Mouse (Mus musculus): ENCODE results near the gene Rnf8. TPM values are rescaled to one million over a fixed set of nuclear protein-coding genes. Genes with fewer than 3 reads are reported as not detected.

Gene Rnf8
- polyA plus RNA-seq, 1 experiment from 2014 or later, result 109 TPM

- WGBS, result 95% methylated on average over 11 of the region's 11 CpGs
- no peak for ATAC-seq (ENCODE audit: insufficient read depth, low FRiP score, low TSS enrichment)
Measured at GRCm38 (mm10) chr17:29632312-29632711, 17.7 kb downstream of the Rnf8 start.

GRCm38 (mm10) chr17:29635492-29635891 is 20.9 kb downstream of the Rnf8 start:
- no peaks in the 10 kb centered on the region for H3K9me3 ChIP-seq (ENCODE audit: control insufficient read depth, low read length)
- no peak overlapping the region for H3K4me2 ChIP-seq (ENCODE audit: low read depth)
- H3K9ac ChIP-seq (ENCODE audit: low read length), result no peak overlapping the region
- ATAC-seq (ENCODE audit: insufficient read depth, low FRiP score, low TSS enrichment) (no peak), DNase-seq (ENCODE audit: low spot score) (no peak)
- H3K36me3 ChIP-seq (ENCODE audit: control insufficient read depth, insufficient read depth, low read length), result peaks cover 34% of the 10 kb centered on the region
- 93% methylated on average over 8 of the region's 8 CpGs for WGBS
- no peak overlapping the region for H3K4me3 ChIP-seq (ENCODE audit: low read depth, low read length)
- H3K4me1 ChIP-seq (ENCODE audit: control insufficient read depth, insufficient read depth, low read length), result no peaks in the 10 kb centered on the region
- H3K27ac ChIP-seq (ENCODE audit: low read depth, low read length), result no peak overlapping the region
- H3K27me3 ChIP-seq (ENCODE audit: control insufficient read depth, insufficient read depth, low read length), result no peaks in the 10 kb centered on the region

More at GRCm38 (mm10) chr17:29632312-29632711, 17.7 kb downstream of the Rnf8 start:
- Histone ChIP-seq H3K36me3 (ENCODE audit: control insufficient read depth, insufficient read depth, low read length) (peaks cover 34% of the 10 kb centered on the region), H3K27ac (ENCODE audit: low read depth, low read length) (no peak overlapping the region), H3K9me3 (ENCODE audit: control insufficient read depth, low read length) (no peaks in the 10 kb centered on the region), H3K4me3 (ENCODE audit: low read depth, low read length) (no peak overlapping the region), H3K4me1 (ENCODE audit: control insufficient read depth, insufficient read depth, low read length) (no peaks in the 10 kb centered on the region), H3K4me2 (ENCODE audit: low read depth) (no peak overlapping the region), H3K9ac (ENCODE audit: low read length) (no peak overlapping the region), H3K27me3 (ENCODE audit: control insufficient read depth, insufficient read depth, low read length) (no peaks in the 10 kb centered on the region)
- no peak for DNase-seq (ENCODE audit: low spot score)

- DNase-seq (ENCODE audit: low spot score) (peak; percentile 27), ATAC-seq (ENCODE audit: insufficient read depth, low FRiP score, low TSS enrichment) (no peak)
- Histone ChIP-seq H3K4me3 (ENCODE audit: low read depth, low read length) (no peak overlapping the region), H3K9me3 (ENCODE audit: control insufficient read depth, low read length) (no peaks in the 10 kb centered on the region), H3K36me3 (ENCODE audit: control insufficient read depth, insufficient read depth, low read length) (peaks cover 37% of the 10 kb centered on the region), H3K27me3 (ENCODE audit: control insufficient read depth, insufficient read depth, low read length) (no peaks in the 10 kb centered on the region), H3K27ac (ENCODE audit: low read depth, low read length) (no peak overlapping the region), H3K4me1 (ENCODE audit: control insufficient read depth, insufficient read depth, low read length) (no peaks in the 10 kb centered on the region), H3K4me2 (ENCODE audit: low read depth) (no peak overlapping the region), H3K9ac (ENCODE audit: low read length) (no peak overlapping the region)
- WGBS, result 82% methylated on average over 5 of the region's 5 CpGs
Measured at GRCm38 (mm10) chr17:29636118-29636517, 21.5 kb downstream of the Rnf8 start.

- Histone ChIP-seq H3K9me3 (ENCODE audit: control insufficient read depth, low read length) (no peaks in the 10 kb centered on the region), H3K27ac (ENCODE audit: low read depth, low read length) (no peak overlapping the region), H3K4me1 (ENCODE audit: control insufficient read depth, insufficient read depth, low read length) (no peaks in the 10 kb centered on the region), H3K27me3 (ENCODE audit: control insufficient read depth, insufficient read depth, low read length) (no peaks in the 10 kb centered on the region), H3K9ac (ENCODE audit: low read length) (no peak overlapping the region), H3K36me3 (ENCODE audit: control insufficient read depth, insufficient read depth, low read length) (peaks cover 35% of the 10 kb centered on the region), H3K4me3 (ENCODE audit: low read depth, low read length) (no peak overlapping the region), H3K4me2 (ENCODE audit: low read depth) (no peak overlapping the region)
- DNase-seq (ENCODE audit: low spot score) (no peak), ATAC-seq (ENCODE audit: insufficient read depth, low FRiP score, low TSS enrichment) (no peak)
- 96% methylated on average over 4 of the region's 4 CpGs for WGBS
Measured at GRCm38 (mm10) chr17:29637377-29637776, 22.8 kb downstream of the Rnf8 start.

- H3K36me3 ChIP-seq (ENCODE audit: control insufficient read depth, insufficient read depth, low read length), result peaks cover 33% of the 10 kb centered on the region
- no peaks in the 10 kb centered on the region for H3K27me3 ChIP-seq (ENCODE audit: control insufficient read depth, insufficient read depth, low read length)
- H3K4me1 ChIP-seq (ENCODE audit: control insufficient read depth, insufficient read depth, low read length), result no peaks in the 10 kb centered on the region
- H3K4me2 ChIP-seq (ENCODE audit: low read depth), result no peak overlapping the region
- no peak overlapping the region for H3K9ac ChIP-seq (ENCODE audit: low read length)
- no peaks in the 10 kb centered on the region for H3K9me3 ChIP-seq (ENCODE audit: control insufficient read depth, low read length)
- no peak for ATAC-seq (ENCODE audit: insufficient read depth, low FRiP score, low TSS enrichment)
- 93% methylated on average over 8 of the region's 8 CpGs for WGBS
- no peak overlapping the region for H3K27ac ChIP-seq (ENCODE audit: low read depth, low read length)
- H3K4me3 ChIP-seq (ENCODE audit: low read depth, low read length), result no peak overlapping the region
- DNase-seq (ENCODE audit: low spot score), result no peak
Measured at GRCm38 (mm10) chr17:29637895-29638294, 23.3 kb downstream of the Rnf8 start.

GRCm38 (mm10) chr17:29640971-29641370 is 26.4 kb downstream of the Rnf8 start:
- H3K27ac ChIP-seq (ENCODE audit: low read depth, low read length), result no peak overlapping the region
- H3K4me1 ChIP-seq (ENCODE audit: control insufficient read depth, insufficient read depth, low read length), result no peaks in the 10 kb centered on the region
- H3K9me3 ChIP-seq (ENCODE audit: control insufficient read depth, low read length), result no peaks in the 10 kb centered on the region
- no peaks in the 10 kb centered on the region for H3K27me3 ChIP-seq (ENCODE audit: control insufficient read depth, insufficient read depth, low read length)
- no peak overlapping the region for H3K4me3 ChIP-seq (ENCODE audit: low read depth, low read length)
- no peak overlapping the region for H3K9ac ChIP-seq (ENCODE audit: low read length)
- 95% methylated on average over 11 of the region's 11 CpGs for WGBS
- no peak overlapping the region for H3K4me2 ChIP-seq (ENCODE audit: low read depth)
- peaks cover 23% of the 10 kb centered on the region for H3K36me3 ChIP-seq (ENCODE audit: control insufficient read depth, insufficient read depth, low read length)
- ATAC-seq (ENCODE audit: insufficient read depth, low FRiP score, low TSS enrichment) (no peak), DNase-seq (ENCODE audit: low spot score) (no peak)

GRCm38 (mm10) chr17:29642219-29642618 is 27.6 kb downstream of the Rnf8 start:
- ATAC-seq (ENCODE audit: insufficient read depth, low FRiP score, low TSS enrichment) (no peak), DNase-seq (ENCODE audit: low spot score) (no peak)
- no peaks in the 10 kb centered on the region for H3K27me3 ChIP-seq (ENCODE audit: control insufficient read depth, insufficient read depth, low read length)
- peaks cover 21% of the 10 kb centered on the region for H3K36me3 ChIP-seq (ENCODE audit: control insufficient read depth, insufficient read depth, low read length)
- H3K27ac ChIP-seq (ENCODE audit: low read depth, low read length), result no peak overlapping the region
- H3K4me1 ChIP-seq (ENCODE audit: control insufficient read depth, insufficient read depth, low read length), result no peaks in the 10 kb centered on the region
- H3K9ac ChIP-seq (ENCODE audit: low read length), result no peak overlapping the region
- no peak overlapping the region for H3K4me2 ChIP-seq (ENCODE audit: low read depth)
- H3K4me3 ChIP-seq (ENCODE audit: low read depth, low read length), result no peak overlapping the region
- WGBS, result 54% methylated on average over 3 of the region's 3 CpGs
- H3K9me3 ChIP-seq (ENCODE audit: control insufficient read depth, low read length), result no peaks in the 10 kb centered on the region

GRCm38 (mm10) chr17:29658249-29658648 is 43.7 kb downstream of the Rnf8 start:
- no peak for ATAC-seq (ENCODE audit: insufficient read depth, low FRiP score, low TSS enrichment)
- Histone ChIP-seq H3K4me2 (ENCODE audit: low read depth) (no peak overlapping the region), H3K4me1 (ENCODE audit: control insufficient read depth, insufficient read depth, low read length) (peaks cover 6% of the 10 kb centered on the region), H3K9ac (ENCODE audit: low read length) (no peak overlapping the region), H3K27me3 (ENCODE audit: control insufficient read depth, insufficient read depth, low read length) (no peaks in the 10 kb centered on the region), H3K9me3 (ENCODE audit: control insufficient read depth, low read length) (no peaks in the 10 kb centered on the region), H3K27ac (ENCODE audit: low read depth, low read length) (no peak overlapping the region), H3K36me3 (ENCODE audit: control insufficient read depth, insufficient read depth, low read length) (peaks cover 2% of the 10 kb centered on the region; the same call in 1 of the 2 replicates), H3K4me3 (ENCODE audit: low read depth, low read length) (no peak overlapping the region)
- no peak for DNase-seq (ENCODE audit: low spot score)
- 81% methylated on average over 2 of the region's 2 CpGs for WGBS

GRCm38 (mm10) chr17:29660076-29660761 is 45.6 kb downstream of the Rnf8 start, which contains the start of gene Cmtr1:
TSS of gene Cmtr1 (plus strand) at chr17:29660595.
- H3K4me2 ChIP-seq (ENCODE audit: low read depth), result peak within 1 kb of the TSS; percentile 93
- H3K27ac ChIP-seq (ENCODE audit: low read depth, low read length), result peak within 1 kb of the TSS; percentile 92
- no peaks in the 10 kb centered on the region for H3K27me3 ChIP-seq (ENCODE audit: control insufficient read depth, insufficient read depth, low read length)
- no peaks in the 10 kb centered on the region for H3K9me3 ChIP-seq (ENCODE audit: control insufficient read depth, low read length)
- DNase-seq (ENCODE audit: low spot score) (peak; percentile 97), ATAC-seq (ENCODE audit: insufficient read depth, low FRiP score, low TSS enrichment) (peak; percentile 88)
- H3K4me1 ChIP-seq (ENCODE audit: control insufficient read depth, insufficient read depth, low read length), result peaks cover 6% of the 10 kb centered on the region
- peak within 1 kb of the TSS; percentile 85 for H3K4me3 ChIP-seq (ENCODE audit: low read depth, low read length)
- H3K9ac ChIP-seq (ENCODE audit: low read length), result peak within 1 kb of the TSS; percentile 92
- H3K36me3 ChIP-seq (ENCODE audit: control insufficient read depth, insufficient read depth, low read length), result peaks cover 2% of the 10 kb centered on the region; the same call in 1 of the 2 replicates
- WGBS, result under 1% methylated on average over 41 of the region's 41 CpGs
